Mouse (Mus musculus) lung, postnatal 10 days (tissue): Measurements from ENCODE around the gene Med16.

Experiments used
- DNase-seq: peaks from one replicate; pipeline ENCODE4 v3.0.0; 2021

The Med16 gene

DNA sequence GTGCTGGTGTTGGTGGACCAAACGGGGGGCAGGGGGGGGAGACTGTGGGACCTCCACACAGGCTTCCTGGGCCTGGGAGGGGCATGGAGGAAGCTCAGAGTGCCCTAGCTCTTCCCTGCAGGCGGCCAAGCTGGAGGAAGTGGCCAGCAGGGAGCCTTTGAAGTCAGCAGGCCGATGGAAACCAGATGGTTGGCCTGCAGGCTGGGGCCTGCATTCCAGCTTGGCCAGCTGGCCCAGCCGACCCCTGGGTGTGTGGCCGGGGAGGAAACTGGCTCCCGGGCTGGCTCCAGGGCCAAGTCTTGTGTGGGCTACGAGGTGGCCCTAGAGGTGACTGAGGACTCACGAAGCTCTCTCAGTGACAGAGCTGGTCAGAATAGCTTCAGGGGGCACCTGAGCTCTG is 24.0 kb upstream of the Med16 start:
- peak; percentile 89 for DNase-seq

DNA sequence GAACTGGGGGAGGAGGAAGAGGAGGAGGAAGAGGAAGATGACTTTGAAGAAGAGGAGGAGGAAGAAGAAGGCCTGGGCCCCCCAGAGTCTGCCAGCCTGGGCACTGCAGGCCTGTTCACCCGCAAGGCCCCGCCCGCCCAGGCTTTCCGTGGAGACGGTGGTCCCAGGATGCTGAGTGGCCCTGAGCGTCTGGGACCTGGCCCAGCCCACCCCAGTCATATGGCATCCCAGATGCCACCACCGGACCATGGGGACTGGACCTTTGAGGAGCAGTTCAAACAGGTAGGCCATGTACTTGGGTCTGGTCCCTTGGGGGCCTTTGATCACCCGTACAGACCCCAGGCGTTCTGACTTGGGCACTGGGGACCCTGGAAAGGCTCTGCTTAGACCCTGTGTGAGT is 23.1 kb upstream of the Med16 start:
- no peak for DNase-seq

DNA sequence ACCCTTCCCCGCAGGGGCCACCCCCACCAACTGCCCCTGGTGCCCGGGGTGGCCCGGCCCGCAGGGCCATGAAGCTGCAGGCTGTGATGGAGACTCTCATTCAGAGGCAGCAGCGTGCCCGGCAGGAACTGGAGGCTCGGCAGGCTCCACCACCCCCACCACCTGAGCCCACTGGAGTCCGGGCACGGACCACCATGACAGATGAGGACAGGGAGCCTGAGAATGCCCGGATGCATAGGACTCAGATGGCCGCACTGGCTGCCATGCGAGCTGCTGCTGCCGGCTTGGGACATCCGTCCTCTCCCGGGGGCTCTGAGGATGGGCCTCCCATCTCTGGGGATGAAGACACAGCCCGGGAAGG is 22.1 kb upstream of the Med16 start:
- DNase-seq = no peak

DNA sequence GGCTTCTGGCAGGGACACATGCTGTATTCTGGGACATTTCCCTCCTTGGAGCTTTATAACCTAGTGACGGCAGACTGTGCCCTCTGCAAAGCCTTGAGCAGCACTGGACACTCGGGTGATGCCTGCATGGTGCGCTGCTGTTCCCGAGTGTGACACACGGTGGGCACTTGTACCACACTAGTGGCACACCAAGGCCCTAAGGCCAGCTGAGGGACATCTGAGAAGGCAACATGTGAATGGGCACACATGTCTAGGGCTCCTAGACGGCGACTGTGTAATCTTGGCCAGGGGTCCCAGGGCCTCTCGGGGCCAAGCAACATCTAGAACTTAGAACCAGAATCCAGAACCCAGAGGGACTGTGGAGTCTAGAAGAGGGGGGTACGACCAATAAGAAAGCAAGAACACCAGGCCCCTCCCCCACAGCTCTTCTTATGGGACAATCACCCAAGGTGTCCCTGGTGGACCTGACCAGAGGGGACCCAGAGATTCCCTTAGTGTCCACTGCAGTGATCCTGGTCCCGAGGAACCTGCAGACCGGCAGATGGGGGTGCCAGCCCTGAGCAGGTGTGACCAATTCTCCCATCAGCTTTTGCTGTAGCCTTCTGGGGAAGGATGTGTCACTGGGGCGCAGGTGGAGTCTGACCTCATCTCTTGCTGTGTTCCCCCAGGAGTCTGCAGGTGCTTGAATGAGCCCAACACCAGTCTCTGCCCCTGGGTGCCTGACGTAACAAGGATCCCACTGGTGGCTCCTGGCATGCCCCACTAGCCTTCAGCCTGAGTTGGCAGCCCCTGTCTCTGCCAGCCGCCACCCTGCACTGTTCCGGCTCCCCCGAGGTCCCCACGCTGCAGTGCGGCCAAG is 21.5 kb upstream of the Med16 start:
- DNase-seq = no peak

DNA sequence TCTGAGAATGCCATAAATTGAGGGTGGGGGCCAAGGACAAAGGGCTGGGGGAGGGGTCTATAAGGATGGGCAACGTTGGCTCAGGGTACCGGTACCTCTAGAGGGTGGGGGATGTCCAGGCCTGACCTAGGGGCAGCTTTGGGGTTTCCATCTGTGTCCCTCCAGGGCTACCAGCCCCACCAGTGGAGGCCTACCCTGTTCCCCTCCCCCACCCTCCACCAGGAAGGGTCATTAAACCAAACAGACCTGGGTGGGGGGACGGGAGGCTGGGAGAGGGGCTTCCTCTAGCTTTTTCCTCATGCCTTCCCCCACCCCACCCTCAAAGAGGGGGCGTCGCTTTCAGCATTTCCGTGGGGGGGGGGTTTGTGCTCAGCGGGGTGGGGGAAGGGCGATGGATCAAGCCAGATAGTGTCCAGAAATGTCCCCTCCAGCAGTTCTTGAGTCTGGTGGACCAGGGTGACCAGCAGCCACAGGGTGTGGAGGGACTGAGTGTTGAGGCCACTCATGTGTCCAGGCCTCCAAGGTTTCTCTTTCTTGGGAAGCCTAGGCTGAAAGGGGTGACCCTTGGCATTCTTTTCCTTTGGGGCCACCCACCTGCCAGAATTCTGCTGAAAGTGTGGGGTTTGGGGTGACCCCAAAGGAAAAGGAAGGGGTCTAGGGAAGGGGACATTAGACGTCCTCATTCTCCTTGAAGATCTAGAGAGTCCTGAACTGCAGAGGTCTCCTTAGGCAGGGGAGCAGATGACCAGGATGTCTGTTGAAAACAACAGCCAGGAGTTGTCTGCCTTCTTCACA is 20.4 kb upstream of the Med16 start:
- no peak for DNase-seq

DNA sequence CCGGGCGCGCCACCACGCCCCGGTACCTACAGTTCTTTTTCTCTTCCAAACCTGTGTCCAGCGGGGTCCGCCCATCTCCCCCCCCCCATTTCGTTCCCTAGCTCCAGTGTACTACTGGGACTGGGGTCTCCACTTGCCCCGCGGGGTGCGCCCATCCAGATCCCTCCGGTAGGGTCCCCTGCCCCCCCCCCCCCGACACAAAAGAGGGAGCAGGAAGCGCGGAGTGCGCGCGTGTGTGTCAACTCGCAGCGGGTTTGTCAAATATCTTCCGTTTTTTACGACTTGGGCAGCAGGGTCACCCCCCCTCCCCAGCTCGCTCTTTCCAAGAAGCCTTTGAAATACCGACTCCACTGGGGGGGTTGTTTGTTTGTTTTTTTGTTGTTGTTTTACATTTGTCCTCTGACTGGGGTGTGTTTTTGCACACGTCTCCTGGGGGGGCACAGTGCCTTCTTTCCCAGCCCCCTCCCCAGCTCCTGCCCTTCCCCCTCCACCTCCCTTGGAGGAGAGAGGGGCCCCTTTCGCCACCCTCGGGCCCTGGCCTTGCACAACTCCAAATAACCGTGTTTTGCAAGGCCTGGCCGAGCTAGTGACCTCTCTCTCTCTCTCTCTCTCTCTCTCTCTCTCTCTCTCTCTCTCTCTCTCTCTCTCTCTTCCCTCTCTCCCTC is 19.4 kb upstream of the Med16 start:
- DNase-seq = peak; percentile 75

DNA sequence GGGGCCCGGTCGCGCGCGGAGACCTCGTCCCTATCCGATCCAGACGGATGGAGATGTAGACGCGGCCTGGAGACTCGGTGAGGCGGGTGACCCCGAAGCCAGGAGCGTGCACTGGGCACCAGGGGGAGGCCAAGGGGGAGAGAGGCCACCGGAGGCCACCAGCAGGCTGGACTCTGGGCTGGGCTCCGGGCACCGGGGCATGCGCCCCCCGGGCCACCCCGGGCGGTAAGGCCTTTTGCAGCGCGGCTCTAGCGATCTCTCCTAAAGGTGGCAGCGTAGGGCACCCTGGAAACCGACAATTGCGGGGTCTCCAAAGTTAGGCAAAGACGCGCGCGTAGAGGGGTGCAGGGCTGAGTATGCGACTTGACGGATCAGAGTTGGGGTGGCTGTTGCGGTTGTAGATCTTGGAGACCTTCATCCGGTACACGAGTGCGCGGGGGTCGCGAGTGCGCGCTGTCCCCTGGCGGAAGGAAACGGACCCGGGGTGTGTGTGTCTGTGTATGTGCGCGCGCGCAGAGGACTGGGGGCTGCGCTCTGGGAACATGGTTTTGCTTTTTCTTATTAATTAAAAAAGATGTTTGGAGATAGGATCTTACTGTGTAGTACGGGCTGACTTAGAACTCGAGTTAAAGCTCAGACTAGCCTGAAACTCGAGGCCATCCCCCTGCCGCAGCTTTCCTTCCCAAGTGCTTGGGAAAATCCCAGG is 18.8 kb upstream of the Med16 start:
- DNase-seq = peak; percentile 76

DNA sequence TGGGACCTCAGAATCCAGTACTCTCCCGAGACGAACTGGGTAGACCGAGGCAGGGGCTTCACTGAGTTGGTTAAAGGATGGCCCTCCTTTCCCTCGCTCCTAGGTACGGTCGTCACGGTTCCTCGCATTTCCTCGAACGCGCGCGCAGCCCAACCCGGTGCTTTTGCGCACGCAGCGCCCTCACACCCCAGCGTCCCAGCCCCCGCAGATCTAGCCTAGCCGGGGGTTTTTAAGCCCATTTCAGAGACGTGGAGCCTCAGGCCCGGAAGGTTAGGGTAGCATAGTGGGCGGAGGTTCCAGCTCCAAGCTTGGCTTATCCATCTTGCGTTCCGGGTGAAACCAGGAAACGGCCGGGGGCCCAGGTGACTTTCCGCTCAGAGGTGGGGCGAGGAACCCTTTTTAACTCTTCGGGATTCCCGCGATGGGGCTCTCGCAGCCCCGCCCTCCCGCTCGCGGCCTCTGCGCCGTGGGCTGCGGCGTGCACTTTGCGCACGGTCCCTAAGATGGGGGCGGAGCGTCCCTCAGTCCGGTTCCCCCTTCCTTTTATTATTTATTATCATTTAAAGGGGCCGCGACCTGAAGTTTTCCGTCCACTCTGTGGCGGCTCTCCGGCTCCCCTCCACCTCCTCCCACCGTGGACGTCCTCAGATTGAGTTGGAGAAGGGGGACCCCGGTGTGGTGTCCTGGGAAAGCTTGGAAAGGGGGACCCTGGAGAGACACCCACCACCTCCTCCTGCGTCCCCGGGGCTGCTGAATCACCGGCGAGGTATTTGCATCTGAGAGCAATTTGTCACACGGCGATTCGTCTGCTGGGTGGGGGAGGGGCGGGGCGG is 18.0 kb upstream of the Med16 start, which contains the start of gene Arid3a:
Gene Arid3a (plus strand): TSS at position 553 of the 833 bp plus-strand sequence.
- peak; percentile 94 for DNase-seq

DNA sequence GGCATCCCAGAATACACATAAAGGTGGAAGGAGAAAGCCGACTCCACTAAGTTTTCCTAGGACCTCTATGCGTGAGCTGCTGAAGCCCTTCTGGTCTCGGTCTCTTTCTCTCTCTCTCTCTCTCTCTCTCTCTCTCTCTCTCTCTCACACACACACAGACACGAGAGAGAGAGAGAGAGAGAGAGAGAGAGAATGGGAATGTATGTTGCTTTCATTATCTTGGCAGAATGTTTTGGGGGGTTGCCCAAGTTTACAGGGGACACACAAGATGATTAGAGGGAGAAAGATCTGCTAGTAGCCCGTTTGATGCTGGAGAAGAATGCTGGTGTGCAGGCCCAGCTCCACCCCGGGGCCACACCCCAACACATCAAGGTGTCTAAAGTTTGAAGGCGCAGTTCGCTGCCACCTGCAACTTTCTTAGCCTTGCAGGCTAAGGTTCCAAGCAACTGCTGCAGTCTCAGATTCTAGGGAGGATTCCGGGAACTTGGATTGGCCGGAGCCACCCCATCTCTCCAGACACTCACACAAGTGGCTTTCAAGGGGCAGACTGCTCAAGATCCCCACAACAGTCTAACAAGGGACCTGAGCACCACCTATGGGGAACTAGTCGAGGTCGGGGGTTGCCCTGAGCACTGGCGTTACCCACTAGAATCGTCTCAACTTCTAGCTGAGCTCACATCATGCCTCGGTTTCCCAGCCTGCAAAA is 17.2 kb upstream of the Med16 start:
- no peak for DNase-seq

DNA sequence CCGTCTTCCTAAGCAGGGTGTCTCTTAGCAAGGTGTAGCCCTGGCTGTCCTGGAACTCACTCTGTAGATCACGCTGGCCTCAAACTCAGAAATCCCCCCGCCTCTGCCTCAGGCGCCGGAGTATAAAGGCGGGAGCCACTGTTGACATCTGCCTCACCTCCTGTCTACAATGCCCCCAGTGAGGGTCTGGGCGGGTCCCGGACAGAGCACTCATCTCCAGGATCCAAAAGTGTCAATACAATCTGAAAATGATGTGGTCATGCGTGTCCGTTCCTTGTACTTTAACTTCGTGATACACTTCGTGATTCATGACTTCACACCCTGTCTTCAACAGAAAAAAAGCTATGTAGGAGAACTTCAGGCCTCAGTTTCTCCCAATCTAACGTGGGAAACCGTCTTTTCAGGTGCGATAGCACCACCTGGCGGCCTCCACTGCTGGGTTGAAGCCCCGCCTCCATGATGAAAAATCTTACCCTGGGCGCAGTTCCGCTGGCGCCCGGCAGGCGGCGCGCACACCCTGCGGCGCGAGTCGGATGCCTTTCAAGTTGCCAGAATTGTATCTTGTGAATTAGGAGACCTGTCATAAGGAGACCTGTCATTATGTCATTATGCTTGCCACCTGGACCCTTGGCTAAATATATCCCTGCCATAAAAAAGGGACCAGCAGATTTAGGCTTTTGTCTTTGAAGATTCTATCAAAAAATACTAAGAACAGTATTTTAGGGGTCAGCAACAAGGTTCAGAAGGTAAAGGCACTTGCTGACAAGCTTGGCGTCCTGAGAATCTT is 16.5 kb upstream of the Med16 start:
- peak; percentile 90 for DNase-seq

DNA sequence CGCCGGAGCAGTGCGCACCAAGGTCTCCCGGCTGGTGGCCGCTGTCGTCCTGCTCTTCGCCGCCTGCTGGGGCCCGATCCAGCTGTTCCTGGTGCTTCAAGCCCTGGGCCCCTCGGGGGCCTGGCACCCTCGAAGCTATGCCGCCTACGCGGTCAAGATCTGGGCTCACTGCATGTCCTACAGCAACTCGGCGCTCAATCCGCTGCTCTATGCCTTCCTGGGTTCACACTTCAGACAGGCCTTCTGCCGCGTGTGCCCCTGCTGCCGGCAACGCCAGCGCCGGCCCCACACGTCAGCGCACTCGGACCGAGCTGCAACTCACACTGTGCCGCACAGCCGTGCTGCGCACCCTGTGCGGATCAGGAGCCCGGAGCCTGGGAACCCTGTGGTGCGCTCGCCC is 12.8 kb upstream of the Med16 start:
- no peak for DNase-seq

DNA sequence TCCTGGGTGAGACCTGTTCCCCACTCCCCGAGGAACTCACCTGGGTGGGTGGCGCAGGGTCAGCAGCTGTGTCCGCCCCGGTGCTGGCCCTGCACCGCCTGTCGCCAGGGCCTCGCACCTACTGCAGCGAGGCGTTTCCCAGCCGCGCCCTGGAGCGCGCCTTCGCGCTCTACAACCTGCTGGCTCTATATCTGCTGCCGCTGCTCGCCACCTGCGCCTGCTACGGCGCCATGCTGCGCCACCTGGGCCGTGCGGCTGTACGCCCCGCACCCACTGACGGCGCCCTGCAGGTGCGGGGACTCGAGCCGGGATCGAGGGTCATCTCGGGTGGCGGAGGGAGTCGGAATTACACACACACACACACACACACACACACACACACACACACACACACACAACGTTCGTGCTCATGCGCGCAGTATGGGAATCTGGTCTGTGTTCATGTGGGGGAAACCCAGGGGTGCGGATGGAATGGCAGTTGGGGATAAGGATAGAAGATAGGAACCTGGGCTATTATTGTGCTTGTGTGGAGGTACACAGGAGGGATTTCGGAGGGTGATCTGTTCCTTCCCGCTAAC is 12.3 kb upstream of the Med16 start, which contains the start of gene R3hdm4:
Gene R3hdm4 (minus strand): TSS at position 251 of the 578 bp plus-strand sequence.
- no peak for DNase-seq

DNA sequence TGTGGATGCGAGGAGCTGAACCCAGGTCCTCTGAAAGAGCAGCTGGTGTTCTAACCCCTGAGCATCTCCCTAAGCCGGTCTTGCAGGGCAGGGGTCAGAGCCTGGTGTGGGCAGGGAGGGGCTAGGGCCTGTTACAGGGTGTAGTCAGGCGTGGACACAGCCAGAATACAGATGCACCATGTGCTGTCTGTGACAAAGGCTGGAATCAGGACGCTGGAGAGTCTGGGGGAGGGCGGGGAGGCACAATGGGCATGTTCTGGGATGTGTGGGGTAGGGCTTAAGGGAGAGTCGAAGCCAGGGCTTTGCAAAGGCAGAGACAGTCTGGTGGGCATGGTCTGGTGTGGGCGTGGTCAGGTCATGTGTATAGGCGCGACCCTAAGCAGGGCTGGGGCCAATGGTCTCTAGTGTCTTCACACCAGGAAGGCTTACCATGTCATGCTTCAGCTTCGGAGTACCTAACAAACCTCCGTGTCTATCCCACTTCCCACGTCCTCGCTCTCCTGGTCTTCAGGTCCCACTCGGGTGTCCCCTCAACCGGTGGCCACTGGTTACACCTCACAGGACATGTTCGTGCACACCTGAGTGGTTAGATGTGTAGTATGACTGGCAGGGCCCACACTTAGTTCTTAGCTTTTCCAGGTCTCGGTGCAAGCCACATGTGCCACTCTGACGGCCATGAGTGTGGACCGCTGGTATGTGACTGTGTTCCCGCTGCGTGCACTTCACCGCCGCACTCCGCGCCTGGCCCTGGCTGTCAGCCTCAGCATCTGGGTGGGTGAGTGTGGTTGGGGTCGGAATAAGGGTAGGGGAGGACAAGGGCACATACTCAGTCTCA is 11.6 kb upstream of the Med16 start:
- no peak for DNase-seq

DNA sequence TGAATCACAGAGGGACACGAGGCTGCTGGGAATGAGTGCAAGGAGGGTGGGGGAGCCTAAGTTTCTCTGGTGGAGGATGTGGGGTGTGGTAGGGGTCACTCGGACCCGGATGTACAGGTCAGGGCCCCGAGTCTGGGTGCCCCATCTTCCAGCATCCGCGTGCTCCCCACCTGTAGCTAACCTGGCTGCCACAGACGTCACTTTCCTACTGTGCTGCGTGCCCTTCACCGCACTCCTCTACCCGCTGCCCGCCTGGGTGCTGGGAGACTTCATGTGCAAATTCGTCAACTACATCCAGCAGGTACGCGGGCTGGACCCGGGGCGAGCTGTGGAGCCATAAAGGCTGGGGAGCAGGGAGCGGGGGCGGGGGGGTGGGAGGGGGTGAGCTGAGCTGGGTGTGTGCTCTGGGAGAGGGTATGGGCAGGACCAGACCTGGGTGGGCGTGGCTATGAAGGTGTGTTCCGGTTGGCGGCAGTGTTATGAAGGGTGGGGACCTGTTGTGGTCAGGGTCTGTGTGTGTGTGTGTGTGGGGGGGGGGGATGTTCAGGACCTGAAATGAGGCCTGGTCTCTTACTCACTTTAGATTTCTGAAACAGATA is 10.6 kb upstream of the Med16 start:
- DNase-seq = peak; percentile 57

DNA sequence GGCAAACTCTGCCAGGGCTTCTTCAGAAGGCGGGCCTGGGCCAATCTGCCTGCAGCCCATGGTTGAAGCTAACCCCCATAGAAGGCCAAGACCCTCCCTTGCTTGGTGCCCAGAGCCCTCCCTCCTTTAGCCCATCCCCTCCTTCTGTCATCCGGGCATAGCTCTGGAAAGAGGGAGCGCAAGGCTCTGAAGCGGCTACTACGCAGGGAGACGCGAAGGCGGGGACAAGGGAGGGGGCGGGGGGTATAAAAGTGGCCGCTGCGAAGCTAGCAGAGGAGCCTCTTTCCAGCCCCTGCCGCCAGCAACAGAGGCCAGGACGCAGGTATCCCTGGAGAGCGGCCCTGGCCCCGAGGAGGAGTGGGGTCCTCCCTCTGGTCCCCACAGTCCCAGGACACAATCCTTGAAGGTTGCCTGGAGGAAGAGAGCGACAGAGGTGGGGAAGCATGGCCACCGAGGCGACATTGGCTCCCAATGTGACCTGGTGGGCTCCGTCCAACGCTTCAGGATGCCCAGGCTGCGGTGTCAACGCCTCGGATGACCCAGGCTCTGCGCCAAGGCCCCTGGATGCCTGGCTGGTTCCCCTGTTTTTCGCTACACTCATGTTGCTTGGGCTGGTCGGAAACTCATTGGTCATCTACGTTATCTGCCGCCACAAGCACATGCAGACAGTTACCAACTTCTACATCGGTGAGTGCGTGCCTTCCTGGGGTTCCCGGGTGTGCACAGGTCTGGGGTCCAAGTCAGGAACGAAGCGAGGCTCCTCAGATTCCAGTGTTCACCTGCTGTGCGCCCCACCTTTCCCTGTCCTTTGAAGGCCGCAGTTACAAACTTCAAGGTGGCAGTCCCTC is 9.7 kb upstream of the Med16 start:
- peak; percentile 71 for DNase-seq

DNA sequence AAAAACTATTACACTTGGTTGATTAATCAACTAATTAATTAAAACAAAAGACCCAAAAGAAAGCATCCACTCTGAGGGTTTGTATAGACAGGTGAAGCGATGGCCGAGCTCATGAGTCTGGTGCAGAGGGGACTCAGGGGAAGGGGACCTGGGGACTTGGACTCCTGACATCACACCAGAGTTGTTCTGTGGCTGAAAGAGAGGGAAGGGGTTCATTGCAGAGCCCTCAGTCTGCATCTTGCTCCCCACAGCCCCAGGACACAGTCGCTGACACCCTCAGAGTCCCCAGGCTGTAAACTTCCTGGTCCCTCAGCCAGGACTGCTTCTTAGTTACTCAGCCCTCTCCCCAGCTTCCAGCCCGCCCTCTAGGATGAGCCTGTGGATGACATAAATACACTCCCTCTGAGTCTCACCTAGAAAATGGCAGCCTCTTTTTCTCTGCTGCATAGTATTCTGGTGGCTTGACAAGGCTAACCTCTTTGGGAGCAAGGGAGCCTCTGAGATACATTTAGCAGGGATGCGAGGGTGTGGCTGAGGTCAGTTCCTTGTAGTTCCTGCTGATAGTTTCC is 8.9 kb upstream of the Med16 start:
- no peak for DNase-seq

DNA sequence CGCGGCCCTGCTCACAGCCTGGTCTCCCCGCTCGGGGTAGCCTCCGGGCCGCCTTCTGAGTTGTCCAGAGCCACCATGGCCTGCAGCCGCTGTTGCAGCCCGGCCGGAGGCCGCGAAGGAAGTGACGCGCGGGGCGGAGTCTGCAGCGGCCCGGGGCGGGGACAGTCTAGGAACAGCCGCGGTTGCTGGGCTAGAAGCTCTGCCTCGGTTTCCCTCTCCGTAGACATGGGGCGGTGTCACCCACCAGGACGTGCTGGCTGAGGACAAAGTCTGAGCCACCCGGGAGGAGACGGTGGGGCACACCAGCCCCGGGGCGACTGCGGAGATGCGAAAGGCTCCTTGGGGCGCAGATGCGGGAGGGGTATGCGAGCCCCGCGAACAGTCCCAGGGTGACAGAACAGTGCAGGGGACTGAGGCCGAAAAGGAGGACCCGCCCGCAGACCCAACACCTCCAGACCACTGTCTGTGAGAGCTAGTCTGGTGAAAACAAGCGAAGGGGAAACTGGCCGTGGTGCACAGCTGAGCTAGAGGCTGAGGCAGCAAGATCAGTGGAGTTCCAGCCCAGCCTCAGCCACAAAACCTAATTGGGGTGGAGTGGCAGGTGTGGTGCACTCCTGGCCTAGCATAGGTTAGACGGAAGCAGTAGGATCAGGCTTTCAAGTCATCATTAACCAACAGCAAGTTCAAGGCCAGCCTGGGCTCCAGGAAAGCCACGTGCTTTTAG is 8.2 kb upstream of the Med16 start, which contains the start of gene Kiss1r:
Gene Kiss1r (plus strand): TSS at position 164 of the 724 bp plus-strand sequence.
- peak; percentile 94 for DNase-seq
